Mouse (Mus musculus) frontal cortex, adult (tissue): ENCODE data around the gene Hes5.

ENCODE experiments used
- ATAC-seq: cut with Nextera tagmentation; 2 replicates; pipeline ENCODE4 v1.9.2; 2017; ENCODE audit warnings: mild to moderate bottlenecking, moderate library complexity, mixed read lengths; ENCODE audit not compliant: low TSS enrichment

The Hes5 gene

GRCm38 (mm10) chr4:154942632-154943322 is 17.9 kb upstream of the Hes5 start:
- no peak for ATAC-seq

GRCm38 (mm10) chr4:154943323-154944039 is 17.2 kb upstream of the Hes5 start:
- no peak for ATAC-seq

DNA sequence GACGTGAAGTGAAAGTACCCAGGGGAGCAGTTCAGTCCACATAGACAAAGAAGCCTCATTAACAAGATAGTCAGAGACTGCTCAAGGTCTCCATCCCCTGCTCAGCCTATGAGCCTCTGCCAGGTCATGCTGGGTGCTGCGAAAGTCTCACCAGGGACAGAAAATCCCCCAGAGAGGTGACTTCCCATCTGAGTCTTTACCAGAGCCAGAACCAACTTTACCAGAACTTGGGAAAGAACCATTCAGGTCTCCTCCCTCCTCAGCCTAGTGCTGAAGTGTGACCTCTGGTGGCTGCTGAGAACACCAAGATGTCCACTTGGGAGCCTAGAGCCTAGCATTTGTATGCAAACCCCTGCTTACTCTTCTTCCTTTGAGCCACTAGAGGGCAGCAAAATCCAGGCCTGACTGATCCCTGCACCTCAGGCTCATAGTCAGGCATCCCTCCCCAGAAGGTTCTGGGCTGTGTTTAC is 16.6 kb upstream of the Hes5 start:
- ATAC-seq, result peak; percentile 94

DNA sequence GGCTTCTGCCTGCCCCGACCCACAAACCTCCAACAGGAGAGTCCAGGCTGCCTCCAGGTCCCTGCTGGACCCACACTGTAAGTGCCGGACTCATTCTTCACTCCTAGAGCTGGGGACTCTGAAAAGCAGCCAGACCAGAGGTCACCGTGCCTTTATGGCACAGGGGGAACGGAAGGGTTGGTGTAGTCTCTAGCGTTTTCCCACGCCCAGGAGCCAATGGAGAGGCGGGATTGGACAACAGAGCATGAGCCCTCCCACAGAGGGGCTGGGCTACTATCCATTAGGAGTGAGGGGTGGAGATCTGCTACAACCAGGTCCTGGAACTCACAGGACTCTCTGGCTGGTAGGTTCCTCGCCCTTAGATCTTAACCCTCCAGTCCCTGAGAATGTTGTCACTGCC is 14.4 kb upstream of the Hes5 start:
- ATAC-seq, result peak; percentile 63

DNA sequence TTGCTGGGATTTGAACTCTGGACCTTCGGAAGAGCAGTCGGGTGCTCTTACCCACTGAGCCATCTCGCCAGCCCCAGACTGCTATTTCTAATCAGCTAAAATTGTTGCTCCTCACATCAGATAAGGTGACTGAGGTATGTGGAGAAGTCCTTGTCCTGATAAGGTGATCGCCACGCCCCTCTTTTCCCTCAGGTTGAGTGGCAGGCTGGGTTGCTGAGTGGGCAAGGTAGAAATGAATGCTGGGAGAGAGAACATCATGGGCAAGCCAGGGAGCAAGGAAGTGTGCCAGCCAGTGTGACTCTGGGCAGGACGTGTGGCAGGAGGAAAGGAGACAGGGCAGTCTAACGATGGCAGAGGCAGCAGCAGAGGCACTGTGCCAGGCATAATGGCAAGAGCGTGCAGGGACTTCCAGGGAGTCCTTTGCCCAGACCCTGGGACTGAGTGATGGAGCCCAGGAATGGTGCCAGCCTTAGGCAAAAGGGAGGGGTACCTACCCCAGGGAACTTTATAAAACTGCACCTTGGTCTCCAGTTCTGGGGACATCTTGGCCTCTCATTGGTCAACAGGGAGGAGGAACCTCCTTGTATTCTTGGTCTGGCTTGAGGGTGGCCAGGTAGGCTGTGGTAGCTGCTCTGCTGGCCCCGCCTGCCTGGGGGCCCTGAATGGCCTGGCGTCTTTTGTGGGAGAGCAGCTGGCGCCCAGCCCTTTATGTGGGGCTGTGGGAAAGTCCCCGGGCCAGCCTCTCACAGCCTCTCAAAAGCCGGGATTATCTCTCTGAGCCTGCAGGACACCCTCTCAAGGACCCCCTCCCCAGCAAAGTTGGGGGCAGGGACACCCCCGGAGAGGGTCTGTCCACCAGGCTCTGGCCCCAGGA is 12.4 kb upstream of the Hes5 start:
- ATAC-seq, result no peak

DNA sequence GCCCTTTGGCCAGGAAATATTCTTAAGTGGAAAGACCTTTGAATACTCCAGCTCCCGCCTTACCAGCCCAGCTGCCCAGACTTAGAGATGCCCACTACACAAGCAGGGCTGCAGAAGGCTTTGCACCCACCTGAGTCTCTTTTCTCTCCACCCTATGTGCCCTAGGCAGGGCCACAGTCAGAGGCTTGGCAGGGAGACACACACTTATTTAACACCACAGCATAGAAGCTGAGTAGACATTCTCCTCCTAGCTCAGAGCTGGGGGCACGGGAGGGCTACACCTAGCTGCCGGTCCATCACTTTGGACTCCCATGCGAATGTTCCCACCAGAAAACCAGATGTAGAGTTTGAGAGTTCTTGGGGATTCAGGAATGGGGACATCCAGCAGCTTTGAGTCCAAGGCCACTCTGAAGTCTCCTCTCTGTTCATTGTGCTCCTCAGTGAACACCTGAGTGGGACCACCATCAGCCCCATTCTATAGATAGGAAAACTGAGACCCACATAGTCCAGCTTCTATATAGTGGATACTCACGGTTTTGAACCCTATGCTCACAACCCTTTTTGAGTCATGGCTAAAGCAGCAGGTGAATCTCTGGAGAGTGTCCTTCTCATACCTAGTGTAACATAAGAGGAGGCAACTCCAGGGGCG is 11.7 kb upstream of the Hes5 start:
- ATAC-seq, result no peak

- no peak for ATAC-seq
These were observed 11.1 kb upstream of the Hes5 start for GRCm38 (mm10) chr4:154949589-154949982.

GRCm38 (mm10) chr4:154952461-154953241 is 8.1 kb upstream of the Hes5 start:
- no peak for ATAC-seq

DNA sequence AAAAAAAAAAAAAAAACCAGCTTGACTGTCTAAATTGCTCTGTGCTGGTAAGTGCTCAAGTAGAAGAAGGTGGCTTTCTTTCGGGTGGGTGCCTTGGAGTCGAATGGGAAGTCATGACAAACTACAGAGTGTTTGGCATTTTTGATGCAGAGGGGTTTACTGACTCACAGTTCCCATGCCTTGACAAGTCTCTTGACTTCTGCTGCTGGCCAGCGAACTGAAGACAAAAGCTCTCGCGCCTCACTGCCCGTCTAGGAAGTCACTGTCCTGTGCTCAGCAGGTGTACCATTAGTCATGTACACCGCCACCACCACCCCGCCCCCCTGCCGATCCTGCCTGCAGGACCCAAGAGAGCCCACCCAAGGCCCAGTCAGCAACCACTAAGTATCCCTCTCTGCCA is 4.1 kb upstream of the Hes5 start:
- no peak for ATAC-seq

GRCm38 (mm10) chr4:154957289-154957993 is 3.3 kb upstream of the Hes5 start:
- peak; percentile 62 for ATAC-seq

GRCm38 (mm10) chr4:154958171-154958570 is 2.6 kb upstream of the Hes5 start:
- no peak for ATAC-seq

- no peak for ATAC-seq
These were observed 2.1 kb upstream of the Hes5 start for GRCm38 (mm10) chr4:154958621-154959020.

DNA sequence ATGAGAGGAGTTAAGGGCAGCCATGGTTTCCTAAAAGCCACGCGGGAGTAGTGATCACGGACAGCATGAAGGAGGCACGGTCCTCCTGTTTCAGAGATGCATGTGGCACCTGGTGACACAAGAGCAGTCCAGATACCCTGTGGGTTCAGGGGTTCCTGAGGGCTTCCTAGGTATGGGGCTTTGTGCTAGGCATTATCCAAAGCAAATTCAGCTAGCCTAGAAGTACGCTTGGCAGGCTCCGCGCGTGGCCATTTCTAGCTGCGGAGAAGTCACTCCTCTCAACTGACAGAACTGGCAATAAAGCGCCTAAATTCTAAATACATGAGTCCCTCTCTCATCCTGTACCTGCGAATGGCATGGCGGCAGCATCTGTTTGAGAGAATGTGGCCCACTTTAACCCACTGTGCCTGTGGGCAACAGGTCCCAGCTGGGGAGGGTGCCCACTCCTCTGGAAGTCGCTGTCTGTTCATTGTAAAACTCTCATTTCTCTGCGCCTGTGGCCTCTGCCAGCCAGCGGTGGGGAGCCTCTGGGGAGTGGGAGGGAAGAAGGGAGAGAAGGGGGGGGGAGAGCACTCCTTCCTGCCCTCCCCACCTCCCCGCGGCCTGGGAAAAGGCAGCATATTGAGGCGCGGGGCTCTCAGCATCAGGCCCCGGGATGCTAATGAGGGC is 568 bp upstream of the Hes5 start:
- no peak for ATAC-seq

- ATAC-seq, result no peak
These were observed 559 bp downstream of the Hes5 start for GRCm38 (mm10) chr4:154961226-154961738.

DNA sequence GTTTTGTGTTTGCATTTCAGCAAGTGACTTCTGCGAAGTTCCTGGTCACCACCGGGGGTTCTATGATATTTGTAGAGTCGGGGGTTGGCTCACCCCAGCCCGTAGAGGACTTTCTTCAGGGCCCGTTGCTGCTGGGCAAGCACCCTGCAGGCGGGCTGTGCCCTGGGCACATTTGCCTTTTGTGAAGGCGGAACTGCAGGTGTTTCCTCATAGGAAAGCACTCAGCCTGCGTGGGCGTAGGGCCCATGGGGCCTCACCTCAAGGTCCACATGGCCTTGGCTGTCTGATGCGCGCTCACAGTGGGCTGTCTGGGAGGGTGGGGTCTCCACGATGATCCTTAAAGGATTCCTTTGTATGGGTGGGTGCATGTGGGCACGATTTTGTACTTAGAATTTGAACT is 1.2 kb downstream of the Hes5 start:
- ATAC-seq, result no peak

DNA sequence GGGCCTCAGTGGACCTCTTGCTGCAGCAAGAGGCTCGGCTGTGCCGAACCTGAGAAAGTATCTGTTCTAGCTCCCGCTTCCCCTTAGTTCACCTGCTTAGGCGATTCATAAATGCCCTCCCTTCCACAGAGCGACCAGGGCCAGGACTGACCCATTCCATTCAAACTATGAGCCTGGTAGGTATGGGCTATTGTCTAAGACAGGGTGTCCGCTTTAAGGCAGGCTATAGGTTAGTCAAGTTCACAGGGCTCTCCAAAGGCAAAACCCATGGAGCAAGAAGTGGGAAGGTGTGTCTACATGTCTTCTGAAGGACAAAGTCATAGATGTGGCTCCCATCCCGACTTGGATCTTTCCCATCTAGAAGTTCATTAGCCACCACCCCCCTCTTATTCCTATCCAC is 2.0 kb downstream of the Hes5 start:
- ATAC-seq, result no peak

DNA sequence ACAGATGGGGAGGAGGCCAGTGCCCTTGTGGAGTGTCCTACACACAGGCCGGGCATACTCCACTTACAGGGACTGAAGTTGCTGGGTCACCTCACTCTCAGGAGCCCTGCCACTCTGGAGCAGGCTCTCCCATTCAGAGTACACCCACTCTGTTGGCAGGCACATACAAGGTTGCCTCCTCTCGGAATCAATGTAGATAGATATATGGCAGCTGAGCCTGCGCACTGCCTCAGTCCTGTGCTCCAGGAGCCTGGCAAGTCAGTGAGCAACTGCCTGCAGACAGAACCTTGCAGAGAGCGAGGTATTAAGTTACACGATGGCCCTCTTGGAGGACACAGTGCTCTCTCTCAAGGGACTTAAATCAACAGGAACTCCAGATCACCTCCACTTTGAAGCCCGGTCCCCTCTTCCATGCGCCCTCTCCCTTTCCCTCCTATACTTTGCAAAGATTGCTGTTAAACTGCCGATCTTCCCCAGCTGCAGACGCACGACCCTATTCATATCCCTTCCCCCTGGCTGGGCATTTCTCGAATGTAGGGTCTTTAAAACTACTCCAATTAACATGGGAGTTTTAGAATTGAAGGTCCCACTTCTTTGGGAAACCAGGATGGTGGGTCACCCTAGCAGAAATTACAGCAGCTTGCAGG is 2.6 kb downstream of the Hes5 start:
- ATAC-seq, result peak; percentile 35

DNA sequence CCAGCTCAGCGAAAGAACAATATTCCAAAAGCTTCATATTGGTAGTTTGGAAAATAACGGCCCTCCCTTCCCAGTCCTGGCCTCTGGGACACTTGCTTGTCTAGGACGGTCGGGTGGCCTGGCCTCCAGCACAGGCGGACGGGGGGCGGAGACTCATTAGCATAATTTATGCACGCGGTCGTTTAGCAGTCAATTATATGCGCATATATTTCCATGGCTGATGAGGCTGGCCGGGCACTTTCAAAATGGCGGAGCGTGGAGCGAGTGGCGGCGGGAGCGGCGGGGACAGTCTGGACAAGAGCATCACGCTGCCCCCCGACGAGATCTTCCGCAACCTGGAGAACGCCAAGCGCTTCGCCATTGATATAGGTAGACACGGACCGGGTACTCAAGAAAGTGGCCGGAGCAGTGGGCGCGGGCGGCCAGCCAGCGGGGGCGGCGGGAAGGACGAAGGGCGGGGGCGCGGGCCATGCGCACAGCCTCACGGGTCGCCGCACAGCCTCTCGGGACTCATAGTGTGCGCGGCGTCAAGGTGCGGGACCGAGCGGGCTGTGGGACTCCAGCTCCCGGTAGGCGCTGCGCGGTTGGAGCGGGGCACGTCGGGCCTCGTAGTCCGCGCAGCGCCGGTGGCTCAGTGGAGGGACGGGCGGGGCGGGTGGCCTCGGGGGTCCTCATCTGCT is 3.3 kb downstream of the Hes5 start, which contains the start of gene Pank4:
TSS of gene Pank4 (plus strand) at position 223 of the 680 bp plus-strand sequence.
- ATAC-seq, result peak; percentile 76
